Mouse (Mus musculus) neural tube, embryonic 14.5 days (tissue): ENCODE data around the gene S100a13. TPM values are rescaled to one million over a fixed set of nuclear protein-coding genes. Genes with fewer than 3 reads are reported as not detected.

ENCODE experiments used
- ATAC-seq: fragments of 200-750 bp; cut with Nextera tagmentation; 2 replicates; pipeline ENCODE4 v1.8.0; 2017; ENCODE audit warnings: low read depth, mild to moderate bottlenecking, moderate TSS enrichment, moderate library complexity
- H3K27ac ChIP-seq: fragments of 300-500 bp; sonication (generic); 2 replicates; pipeline ENCODE4 v1.5.1; 2014; ENCODE audit warnings: low read depth, mild to moderate bottlenecking, control low read depth, low read length, moderate library complexity, mixed read lengths
- H3K27me3 ChIP-seq: fragments of 300-500 bp; sonication (generic); 2 replicates; pipeline ENCODE4 v1.6.1; 2014; ENCODE audit warnings: low read length; ENCODE audit not compliant: control insufficient read depth, insufficient read depth
- H3K36me3 ChIP-seq: fragments of 300-500 bp; sonication (generic); 2 replicates; pipeline ENCODE4 v1.6.1; 2014; ENCODE audit warnings: low read length, mixed read lengths; ENCODE audit not compliant: control insufficient read depth, insufficient read depth
- H3K4me1 ChIP-seq: fragments of 300-500 bp; sonication (generic); 2 replicates; pipeline ENCODE4 v1.6.1; 2014; ENCODE audit warnings: low read length; ENCODE audit not compliant: control insufficient read depth, insufficient read depth
- H3K4me2 ChIP-seq: fragments of 300-500 bp; sonication (generic); 2 replicates; pipeline ENCODE4 v1.6.1; 2014; ENCODE audit warnings: mild to moderate bottlenecking, low read depth, low read length, control low read depth
- H3K4me3 ChIP-seq: fragments of 300-500 bp; sonication (generic); 2 replicates; pipeline ENCODE4 v1.5.1; 2014; ENCODE audit warnings: low read depth, low read length, control low read depth, mixed read lengths
- H3K9ac ChIP-seq: fragments of 300-500 bp; sonication (generic); replicated peaks from 2 replicates; pipeline ENCODE4 v1.6.1; 2014; ENCODE audit warnings: low read depth, mild to moderate bottlenecking, control low read depth, low read length, mixed read lengths
- H3K9me3 ChIP-seq: fragments of 300-500 bp; sonication (generic); 2 replicates; pipeline ENCODE4 v1.6.1; 2016; ENCODE audit warnings: low read length; ENCODE audit not compliant: control insufficient read depth
- WGBS: fragments of 180-500 bp; shearing (Covaris S2); extraction: QIAGEN DNeasy Blood & Tissue Kit; methylation state at CpG from one replicate; pipeline ENCODE4 v1.1.7; 2014; 5-methylcytosine and 5-hydroxymethylcytosine counted together
- polyA plus RNA-seq: library from polyadenylated mRNA; unstranded; fragments of >200 nt; fragmentation: Nextera tagmentation; extraction: Ambion mirVana; gene quantifications from 2 replicates; pipeline ENCODE4 v1.2.1, GENCODE M21; 2014

The S100a13 gene
- polyA plus RNA-seq, 1 experiment from 2014 or later: 6.9 TPM

DNA sequence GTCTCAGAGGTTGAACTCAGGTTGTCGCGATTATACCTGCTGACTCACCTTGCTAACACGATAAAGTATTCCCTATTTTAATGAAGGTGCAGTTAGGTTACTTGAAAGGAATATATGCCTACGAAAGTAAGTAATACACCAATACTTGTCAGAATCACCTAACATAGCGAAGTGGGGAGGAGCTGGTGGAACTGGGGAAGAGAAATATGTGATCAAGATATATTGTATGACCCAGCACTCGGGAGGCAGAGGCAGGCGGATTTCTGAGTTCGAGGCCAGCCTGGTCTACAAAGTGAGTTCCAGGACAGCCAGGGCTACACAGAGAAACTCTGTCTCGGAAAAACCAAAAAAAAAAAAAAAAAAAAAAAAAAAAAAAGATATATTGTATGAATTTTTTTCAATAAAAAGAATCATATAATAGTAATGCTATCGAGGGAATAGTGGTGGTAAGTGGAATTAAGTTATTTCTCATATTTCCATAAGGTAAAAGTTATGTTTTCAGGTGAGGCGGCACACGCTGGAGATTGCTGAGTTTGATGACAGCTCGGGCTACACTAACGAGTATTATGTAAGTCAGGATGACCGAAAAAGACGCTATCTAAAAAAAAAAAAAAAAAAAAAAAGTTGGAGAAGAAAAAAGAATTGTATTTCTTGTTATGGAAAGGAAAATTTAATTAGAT, 38.9 kb upstream of the S100a13 start:
- ATAC-seq: peak; percentile 40
- Histone ChIP-seq H3K4me2 (peak overlapping the region; percentile 40), H3K27me3 (no peaks in the 10 kb centered on the region), H3K4me1 (peaks cover 6% of the 10 kb centered on the region; the same call in 1 of the 2 replicates), H3K36me3 (peaks cover 11% of the 10 kb centered on the region), H3K9me3 (no peaks in the 10 kb centered on the region), H3K27ac (no peak overlapping the region), H3K4me3 (peak overlapping the region; percentile 20; the same call in 1 of the 2 replicates), H3K9ac (no peak overlapping the region)
- WGBS: 41% methylated on average over 15 of the region's 16 CpGs

DNA sequence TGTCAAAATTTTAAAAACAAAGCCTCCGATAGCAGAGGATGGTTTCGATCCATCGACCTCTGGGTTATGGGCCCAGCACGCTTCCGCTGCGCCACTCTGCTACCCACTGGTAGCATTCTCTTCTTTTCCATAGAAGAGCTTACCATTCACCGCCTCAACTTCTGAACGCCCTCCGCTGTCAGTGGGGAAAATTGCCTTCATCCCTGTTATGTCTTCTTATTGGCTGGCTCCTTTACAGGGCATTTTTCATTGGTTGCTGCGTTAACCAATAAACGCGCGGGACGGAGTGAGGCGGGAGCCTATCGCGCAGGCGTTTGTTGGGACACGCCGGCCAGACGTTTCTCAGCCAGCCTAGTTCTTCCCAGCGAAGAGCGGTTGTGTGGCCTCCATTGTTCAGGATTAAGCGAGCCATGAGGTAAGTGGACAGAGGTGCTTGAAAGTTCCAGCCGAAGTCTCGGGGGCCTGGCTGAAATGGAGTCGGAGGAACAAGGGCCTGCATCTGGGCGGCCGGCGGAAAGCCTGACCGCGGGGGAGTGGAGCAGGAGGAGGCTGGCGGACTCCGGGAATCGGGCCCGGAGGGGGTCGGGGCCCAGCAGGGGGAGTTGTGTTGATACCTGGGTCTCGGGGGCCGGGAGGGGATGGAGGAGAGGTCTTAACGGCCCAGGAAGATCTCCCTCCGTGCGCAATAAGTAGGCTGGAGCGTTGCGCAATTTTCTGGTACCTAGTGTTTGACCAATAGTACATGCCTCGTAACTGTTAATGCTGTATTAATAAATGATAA, 38.2 kb upstream of the S100a13 start, which contains the start of gene Ilf2:
Ilf2 (plus strand) TSS at position 296 of the 781 bp plus-strand sequence.
- Histone ChIP-seq H3K27me3 (no peaks in the 10 kb centered on the region), H3K4me3 (peak within 1 kb of the TSS; percentile 71), H3K4me1 (peaks cover 6% of the 10 kb centered on the region; the same call in 1 of the 2 replicates), H3K4me2 (peak within 1 kb of the TSS; percentile 67), H3K9me3 (no peaks in the 10 kb centered on the region), H3K27ac (peak within 1 kb of the TSS; percentile 91), H3K36me3 (peaks cover 16% of the 10 kb centered on the region), H3K9ac (peak within 1 kb of the TSS; percentile 88)
- ATAC-seq: peak; percentile 99
- WGBS: under 1% methylated on average over 45 of the region's 45 CpGs

DNA sequence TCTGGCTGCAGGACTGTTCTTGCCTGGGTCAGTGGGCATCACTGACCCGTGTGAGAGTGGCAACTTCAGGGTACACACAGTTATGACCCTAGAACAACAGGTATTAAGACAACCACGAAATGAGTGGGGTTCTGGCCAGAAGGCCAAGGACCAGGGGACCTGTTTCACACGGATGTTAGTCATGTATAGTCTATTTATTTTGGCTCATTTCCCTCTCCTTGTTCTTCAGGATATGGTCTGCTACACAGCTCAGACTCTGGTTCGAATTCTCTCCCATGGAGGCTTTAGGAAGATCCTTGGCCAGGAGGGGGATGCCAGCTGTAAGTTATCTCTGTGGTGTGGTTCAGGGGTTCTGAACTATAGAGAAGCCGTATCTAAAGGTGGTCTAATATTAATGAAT, 27.2 kb upstream of the S100a13 start:
- peaks cover 69% of the 10 kb centered on the region for H3K36me3 ChIP-seq
- no peaks in the 10 kb centered on the region for H3K27me3 ChIP-seq
- H3K4me1 ChIP-seq: peaks cover 7% of the 10 kb centered on the region; the same call in 1 of the 2 replicates
- no peak for ATAC-seq
- H3K4me3 ChIP-seq: no peak overlapping the region
- H3K9ac ChIP-seq: no peak overlapping the region
- no peak overlapping the region for H3K4me2 ChIP-seq
- H3K9me3 ChIP-seq: no peaks in the 10 kb centered on the region
- no peak overlapping the region for H3K27ac ChIP-seq
- whole genome bisulfite sequencing: 85% methylated on average over 5 of the region's 5 CpGs

DNA sequence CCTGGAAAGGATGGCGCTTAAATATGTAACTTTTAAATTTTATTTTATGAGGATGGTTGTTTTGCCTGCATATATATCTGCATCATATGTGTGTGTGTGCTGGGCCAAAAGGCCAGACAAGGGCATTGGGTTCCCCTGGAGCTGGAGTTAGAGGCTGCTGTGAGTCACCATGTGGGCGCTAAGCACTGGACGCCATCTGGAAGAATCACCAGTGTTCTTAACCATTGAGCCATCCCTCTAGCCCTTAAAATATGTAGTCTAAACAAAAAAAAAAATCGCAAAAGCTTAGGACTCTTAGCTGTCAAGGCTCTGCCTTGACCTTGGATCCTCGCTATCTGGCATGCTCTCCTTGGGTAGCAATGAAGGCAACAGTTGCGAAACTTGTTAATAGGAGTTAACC, 25.7 kb upstream of the S100a13 start:
- H3K36me3 ChIP-seq: peaks cover 55% of the 10 kb centered on the region
- H3K9me3 ChIP-seq: no peaks in the 10 kb centered on the region
- no peak for ATAC-seq
- H3K4me2 ChIP-seq: no peak overlapping the region
- peaks cover 7% of the 10 kb centered on the region; the same call in 1 of the 2 replicates for H3K4me1 ChIP-seq
- H3K9ac ChIP-seq: no peak overlapping the region
- H3K4me3 ChIP-seq: no peak overlapping the region
- no peak overlapping the region for H3K27ac ChIP-seq
- H3K27me3 ChIP-seq: no peaks in the 10 kb centered on the region
- WGBS: 93% methylated on average over 6 of the region's 6 CpGs

DNA sequence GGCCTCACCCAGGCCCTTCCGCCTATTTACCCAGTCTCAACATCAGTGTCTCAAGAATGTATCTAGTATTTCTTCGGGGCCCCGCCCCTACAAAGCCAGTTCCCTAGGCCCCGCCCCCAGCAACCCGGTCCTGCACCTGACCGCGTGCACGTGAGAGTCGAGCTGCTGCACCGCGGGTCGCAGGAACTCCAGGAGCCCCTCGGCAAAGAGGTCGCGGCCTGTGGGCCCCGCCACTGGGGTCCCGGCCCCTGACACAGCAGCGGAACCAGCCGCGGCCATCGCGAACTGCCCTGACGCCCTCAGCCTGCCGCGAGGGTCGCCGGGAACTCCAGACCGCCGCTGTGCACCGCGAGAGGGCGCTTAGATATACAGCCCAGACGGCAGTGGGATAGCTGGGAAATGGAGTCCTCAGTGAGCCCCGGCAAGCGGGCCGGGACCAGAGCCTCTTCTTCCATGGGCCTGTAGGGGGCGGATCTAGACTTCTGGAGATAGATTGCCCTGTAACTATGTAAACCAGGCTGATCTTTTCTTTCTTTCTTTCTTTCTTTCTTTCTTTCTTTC, 23.5 kb upstream of the S100a13 start, which contains the start of gene Snapin:
Snapin (minus strand) TSS at position 338 of the 561 bp plus-strand sequence.
- Histone ChIP-seq H3K4me3 (peak within 1 kb of the TSS; percentile 73), H3K27me3 (no peaks in the 10 kb centered on the region), H3K27ac (0 out of 2 replicates have a peak within 1 kb of the TSS, but pooled peaks have one; percentile 55), H3K36me3 (peaks cover 39% of the 10 kb centered on the region), H3K9me3 (no peaks in the 10 kb centered on the region), H3K4me1 (peaks cover 7% of the 10 kb centered on the region; the same call in 1 of the 2 replicates), H3K4me2 (peak within 1 kb of the TSS; percentile 64), H3K9ac (peak within 1 kb of the TSS; percentile 74)
- ATAC-seq: peak; percentile 98
- WGBS: under 1% methylated on average over 37 of the region's 37 CpGs

DNA sequence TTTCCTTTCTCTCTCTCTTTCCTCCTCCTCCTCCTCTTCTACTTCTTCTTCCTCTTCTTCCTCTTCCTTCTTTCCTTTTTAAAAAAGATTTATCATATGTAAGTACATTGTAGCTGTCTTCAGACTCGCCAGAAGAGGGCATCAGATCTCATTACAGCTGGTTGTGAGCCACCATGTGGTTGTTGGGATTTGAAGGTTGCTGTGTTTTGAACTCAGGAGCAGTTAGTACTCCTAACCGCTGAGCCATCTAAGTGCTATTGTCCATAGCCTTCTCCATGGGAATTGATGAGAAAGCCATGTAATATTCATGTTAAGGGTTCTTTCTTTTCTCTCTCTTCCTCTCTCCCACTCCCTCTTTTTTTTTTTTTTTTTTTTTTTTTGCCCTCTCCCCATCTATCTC, 22.9 kb upstream of the S100a13 start:
- Histone ChIP-seq H3K27me3 (no peaks in the 10 kb centered on the region), H3K9me3 (no peaks in the 10 kb centered on the region), H3K4me3 (no peak overlapping the region), H3K36me3 (peaks cover 38% of the 10 kb centered on the region), H3K4me2 (no peak overlapping the region), H3K4me1 (peaks cover 7% of the 10 kb centered on the region; the same call in 1 of the 2 replicates), H3K9ac (no peak overlapping the region), H3K27ac (no peak overlapping the region)
- no peak for ATAC-seq
- WGBS: 42% methylated on average over 2 of the region's 2 CpGs

DNA sequence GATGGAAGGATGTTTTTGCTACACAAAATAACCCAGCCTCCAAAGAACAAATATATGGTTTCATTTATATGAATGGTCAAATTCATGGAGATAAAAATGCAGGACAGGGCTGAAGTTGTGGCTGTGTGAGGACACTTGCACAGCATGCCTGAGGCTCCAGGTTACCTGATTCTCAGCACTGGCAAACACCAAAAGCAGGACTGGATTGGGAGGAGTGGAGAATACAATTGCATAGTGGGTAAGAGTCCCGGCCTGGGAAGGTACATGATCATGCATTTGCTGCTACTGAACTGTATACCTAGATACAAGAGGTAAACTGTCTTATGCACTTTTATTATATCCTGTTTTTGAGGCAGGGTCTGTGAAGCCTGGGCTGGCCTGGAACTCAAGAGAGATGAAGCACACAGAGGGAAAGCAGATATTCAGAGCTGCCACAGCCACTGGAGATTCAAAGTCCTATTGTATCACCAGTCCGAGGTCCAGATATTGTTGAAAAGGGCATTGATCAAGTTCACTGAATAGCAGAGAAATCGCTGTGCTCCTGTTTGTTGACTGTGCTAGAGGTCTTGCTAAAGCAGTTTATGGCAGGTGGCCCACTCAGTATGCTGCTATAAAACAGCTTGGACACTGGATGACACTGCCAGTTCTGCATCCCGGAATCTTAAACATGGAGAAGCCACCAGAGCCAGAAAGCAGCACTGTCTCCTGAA, 20.2 kb upstream of the S100a13 start:
- Histone ChIP-seq H3K27ac (no peak overlapping the region), H3K4me1 (peaks cover 7% of the 10 kb centered on the region; the same call in 1 of the 2 replicates), H3K9me3 (no peaks in the 10 kb centered on the region), H3K4me2 (no peak overlapping the region), H3K36me3 (peaks cover 30% of the 10 kb centered on the region), H3K4me3 (no peak overlapping the region), H3K27me3 (no peaks in the 10 kb centered on the region), H3K9ac (no peak overlapping the region)
- WGBS: 46% methylated on average over 4 of the region's 4 CpGs
- no peak for ATAC-seq

DNA sequence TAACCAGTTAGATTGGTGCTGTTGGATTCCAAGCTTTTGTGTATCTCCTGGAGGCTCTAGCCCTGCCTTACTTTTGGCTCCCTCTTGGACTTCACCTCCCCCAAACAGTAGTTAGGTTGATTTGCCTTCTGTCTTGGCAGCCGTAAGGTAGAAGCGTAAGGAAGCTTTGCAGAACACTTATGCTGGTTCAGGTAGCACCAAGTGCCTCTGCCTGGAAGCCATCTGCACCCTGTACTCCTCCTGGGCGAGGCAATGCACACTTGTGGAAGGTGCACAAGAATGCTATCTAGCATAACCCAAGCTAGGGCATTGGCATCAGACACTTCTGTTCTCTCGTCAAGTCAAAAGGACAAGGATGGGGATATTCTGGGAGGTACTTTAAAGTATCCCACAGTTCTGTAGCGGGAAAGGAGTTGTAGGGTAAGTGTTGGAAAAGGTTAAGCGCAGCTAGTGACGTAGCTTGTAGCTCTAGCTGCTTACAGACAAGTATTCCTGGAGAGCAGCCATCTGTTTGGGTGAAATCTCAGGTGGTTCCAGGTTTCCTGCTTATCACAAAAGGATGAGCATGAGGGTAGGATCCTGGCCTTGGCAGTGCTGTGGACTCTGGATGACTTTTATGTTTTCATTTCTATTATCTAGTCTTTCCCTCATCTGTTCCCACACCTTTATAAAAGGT, 18.2 kb upstream of the S100a13 start:
- H3K9ac ChIP-seq: no peak overlapping the region
- no peaks in the 10 kb centered on the region for H3K27me3 ChIP-seq
- H3K36me3 ChIP-seq: peaks cover 28% of the 10 kb centered on the region
- H3K4me3 ChIP-seq: no peak overlapping the region
- H3K27ac ChIP-seq: no peak overlapping the region
- no peak for ATAC-seq
- WGBS: 94% methylated on average over 7 of the region's 7 CpGs
- H3K4me1 ChIP-seq: no peaks in the 10 kb centered on the region
- no peaks in the 10 kb centered on the region for H3K9me3 ChIP-seq
- no peak overlapping the region for H3K4me2 ChIP-seq
